Mouse (Mus musculus) frontal cortex, postnatal 10 days (tissue): ENCODE results near the gene B4galt5.
A peak's percentile ranks its signal among the peaks of the same experiment; 100 is the strongest.

Experiments
- DNase-seq, 2 experiments: peaks; one replicate each; pipeline ENCODE4 v3.0.0; 2022; ENCODE audit warnings: low spot score in 2 of 2, mixed read lengths in 1 of 2

Gene B4galt5

GRCm38 (mm10) chr2:167332336-167332987 lies 16.5 kb downstream of the B4galt5 start:
- DNase-seq, result no peak

- DNase-seq, result no peak
Measured at GRCm38 (mm10) chr2:167331432-167331921, 17.5 kb downstream of the B4galt5 start.

- no peak for DNase-seq
Measured at GRCm38 (mm10) chr2:167330581-167330980, 18.4 kb downstream of the B4galt5 start.

- DNase-seq, result no peak
Measured at GRCm38 (mm10) chr2:167329478-167330262, 19.3 kb downstream of the B4galt5 start.

GRCm38 (mm10) chr2:167328340-167328739 lies 20.6 kb downstream of the B4galt5 start:
- no peak for DNase-seq

GRCm38 (mm10) chr2:167326582-167326981 lies 22.4 kb downstream of the B4galt5 start:
- DNase-seq, result no peak

- no peak for DNase-seq
Measured at GRCm38 (mm10) chr2:167324151-167324930, 24.6 kb downstream of the B4galt5 start.

- no peak for DNase-seq
Measured at GRCm38 (mm10) chr2:167323116-167323515, 25.9 kb downstream of the B4galt5 start.

GRCm38 (mm10) chr2:167321372-167321771 lies 27.6 kb downstream of the B4galt5 start:
- no peak for DNase-seq

GRCm38 (mm10) chr2:167318981-167319380 lies 30.0 kb downstream of the B4galt5 start:
- DNase-seq, result no peak

GRCm38 (mm10) chr2:167316724-167317187 lies 32.2 kb downstream of the B4galt5 start:
- no peak for DNase-seq

- DNase-seq, result no peak
Measured at GRCm38 (mm10) chr2:167314491-167314890, 34.5 kb downstream of the B4galt5 start.

- no peak for DNase-seq
Measured at GRCm38 (mm10) chr2:167313501-167314326, 35.3 kb downstream of the B4galt5 start.

GRCm38 (mm10) chr2:167310121-167310520 lies 38.9 kb downstream of the B4galt5 start:
- no peak for DNase-seq

- DNase-seq, result peak in 1 of 2 experiments; percentile 19
Measured at GRCm38 (mm10) chr2:167309286-167309685, 39.7 kb downstream of the B4galt5 start.

GRCm38 (mm10) chr2:167307716-167308115 lies 41.3 kb downstream of the B4galt5 start:
- peak in 1 of 2 experiments; percentile 3 for DNase-seq

GRCm38 (mm10) chr2:167306626-167307541 lies 42.1 kb downstream of the B4galt5 start:
- DNase-seq, result peak; percentile 4 to 5

GRCm38 (mm10) chr2:167306273-167306594 lies 42.7 kb downstream of the B4galt5 start:
- DNase-seq, result peak; percentile 2

- peak; percentile 3 to 5 for DNase-seq
Measured at GRCm38 (mm10) chr2:167305382-167306272, 43.4 kb downstream of the B4galt5 start.
